In genomic region chr11:29173125-29173631, GRCm38 (mm10) we compare ENCODE assay signal across 8 mouse cellular contexts. TPM values are rescaled to one million over a fixed set of nuclear protein-coding genes. Genes with fewer than 3 reads are reported as not detected.
A peak's percentile ranks its signal among the peaks of the same experiment; 100 is the strongest.
DNase-seq lines count a peak whose midpoint lies in the region; ATAC-seq lines count a peak whose summit lies in the region.

No protein-coding gene starts in this region.

- no peaks in the 10 kb centered on the region for H3K9me3 ChIP-seq in embryonic facial prominence, embryonic 15.5 days (replicated peaks)
- H3K9me3 ChIP-seq in heart, embryonic 12.5 days (replicated peaks), result no peaks in the 10 kb centered on the region
- H3K9me3 ChIP-seq in kidney, embryonic 16.5 days (ENCODE audit: low read length), result no peaks in the 10 kb centered on the region
- no peaks in the 10 kb centered on the region for H3K9me3 ChIP-seq in liver, embryonic 16.5 days (replicated peaks; ENCODE audit: control insufficient read depth, low read length)
- no peaks in the 10 kb centered on the region for H3K9me3 ChIP-seq in neural tube, embryonic 11.5 days (ENCODE audit: control insufficient read depth, low read length)

- H3K36me3 ChIP-seq in embryonic facial prominence, embryonic 15.5 days, result no peaks in the 10 kb centered on the region
- H3K36me3 ChIP-seq in heart, embryonic 12.5 days, result no peaks in the 10 kb centered on the region
- no peaks in the 10 kb centered on the region for H3K36me3 ChIP-seq in kidney, embryonic 16.5 days (ENCODE audit: insufficient read depth, low read length)
- no peaks in the 10 kb centered on the region for H3K36me3 ChIP-seq in liver, embryonic 16.5 days (ENCODE audit: control insufficient read depth, insufficient read depth)
- H3K36me3 ChIP-seq in neural tube, embryonic 11.5 days (ENCODE audit: control insufficient read depth, insufficient read depth, low read length), result no peaks in the 10 kb centered on the region

- H3K4me2 ChIP-seq in embryonic facial prominence, embryonic 15.5 days (replicated peaks), result peak overlapping the region; percentile 60
- peak overlapping the region; percentile 78 for H3K4me2 ChIP-seq in heart, embryonic 12.5 days
- H3K4me2 ChIP-seq in kidney, embryonic 16.5 days (replicated peaks; ENCODE audit: low read depth, low read length), result peak overlapping the region; percentile 81
- peak overlapping the region; percentile 64 for H3K4me2 ChIP-seq in liver, embryonic 16.5 days (ENCODE audit: low read depth, low read length)
- H3K4me2 ChIP-seq in neural tube, embryonic 11.5 days (ENCODE audit: low read depth), result peak overlapping the region; percentile 55

- under 1% methylated on average over 38 of the region's 38 CpGs for WGBS in embryonic facial prominence, embryonic 15.5 days
- under 1% methylated on average over 38 of the region's 38 CpGs for WGBS in heart, embryonic 12.5 days
- WGBS in kidney, embryonic 16.5 days, result under 1% methylated on average over 38 of the region's 38 CpGs
- WGBS in liver, embryonic 16.5 days (ENCODE audit: insufficient replicate concordance), result under 1% methylated on average over 38 of the region's 38 CpGs
- WGBS in neural tube, embryonic 11.5 days, result under 1% methylated on average over 38 of the region's 38 CpGs

- peak; percentile 52 for ATAC-seq in CD4-positive, CD25-positive, alpha-beta regulatory T cell, adult 4 months
- peak; percentile 74 for ATAC-seq in embryonic facial prominence, embryonic 15.5 days (ENCODE audit: insufficient number of reproducible peaks, low FRiP score, low TSS enrichment, low read depth)
- ATAC-seq in heart, embryonic 12.5 days (ENCODE audit: insufficient number of reproducible peaks, low FRiP score), result peak; percentile 84
- ATAC-seq in kidney, embryonic 16.5 days (ENCODE audit: low FRiP score, low TSS enrichment), result peak; percentile 82
- ATAC-seq in liver, embryonic 16.5 days (ENCODE audit: low read depth), result peak; percentile 69
- peak; percentile 81 for ATAC-seq in neural tube, embryonic 11.5 days (ENCODE audit: insufficient read depth, low FRiP score, low TSS enrichment)

- peak overlapping the region; percentile 99 for H3K9ac ChIP-seq in embryonic facial prominence, embryonic 15.5 days
- H3K9ac ChIP-seq in heart, embryonic 12.5 days, result peak overlapping the region; percentile 95
- peak overlapping the region; percentile 99 for H3K9ac ChIP-seq in kidney, embryonic 16.5 days (replicated peaks; ENCODE audit: low read length)
- H3K9ac ChIP-seq in liver, embryonic 16.5 days (ENCODE audit: low read depth, low read length), result peak overlapping the region; percentile 99
- H3K9ac ChIP-seq in neural tube, embryonic 11.5 days (ENCODE audit: low read length), result peak overlapping the region; percentile 98

- no peaks in the 10 kb centered on the region for H3K27me3 ChIP-seq in embryonic facial prominence, embryonic 15.5 days
- no peaks in the 10 kb centered on the region for H3K27me3 ChIP-seq in heart, embryonic 12.5 days (replicated peaks)
- H3K27me3 ChIP-seq in kidney, embryonic 16.5 days (ENCODE audit: insufficient read depth, low read length), result no peaks in the 10 kb centered on the region
- no peaks in the 10 kb centered on the region for H3K27me3 ChIP-seq in liver, embryonic 16.5 days (ENCODE audit: control insufficient read depth, insufficient read depth, low read depth, low read length)
- no peaks in the 10 kb centered on the region for H3K27me3 ChIP-seq in neural tube, embryonic 11.5 days (ENCODE audit: control insufficient read depth, insufficient read depth, low read length)

- peak overlapping the region; percentile 98 for H3K27ac ChIP-seq in embryonic facial prominence, embryonic 15.5 days (replicated peaks)
- peak overlapping the region; percentile 93 for H3K27ac ChIP-seq in heart, embryonic 12.5 days (ENCODE audit: poor library complexity, severe bottlenecking)
- peak overlapping the region; percentile 98 for H3K27ac ChIP-seq in kidney, embryonic 16.5 days (ENCODE audit: low read length)
- H3K27ac ChIP-seq in liver, embryonic 16.5 days (ENCODE audit: low read length), result peak overlapping the region; percentile 98
- H3K27ac ChIP-seq in neural tube, embryonic 11.5 days (ENCODE audit: low read depth, low read length), result peak overlapping the region; percentile 97

- H3K4me3 ChIP-seq in embryonic facial prominence, embryonic 15.5 days (replicated peaks), result peak overlapping the region; percentile 97
- peak overlapping the region; percentile 94 for H3K4me3 ChIP-seq in heart, embryonic 12.5 days
- H3K4me3 ChIP-seq in kidney, embryonic 16.5 days (ENCODE audit: low read length), result peak overlapping the region; percentile 97
- H3K4me3 ChIP-seq in liver, embryonic 16.5 days (ENCODE audit: low read depth, low read length), result peak overlapping the region; percentile 99
- H3K4me3 ChIP-seq in neural tube, embryonic 11.5 days (ENCODE audit: low read depth, low read length), result peak overlapping the region; percentile 86

- DNase-seq in adrenal gland, postnatal 25 days, result peak; percentile 45
- peak; percentile 79 for DNase-seq in neural tube, embryonic 11.5 days (ENCODE audit: low spot score)
- peak; percentile 36 for DNase-seq in telencephalon, adult 2 months (ENCODE audit: low read depth, low spot score)

- peaks cover 11% of the 10 kb centered on the region; the same call in 1 of the 2 replicates for H3K4me1 ChIP-seq in embryonic facial prominence, embryonic 15.5 days
- H3K4me1 ChIP-seq in heart, embryonic 12.5 days (replicated peaks), result peaks cover 8% of the 10 kb centered on the region
- peaks cover 9% of the 10 kb centered on the region for H3K4me1 ChIP-seq in kidney, embryonic 16.5 days (ENCODE audit: insufficient read depth, low read length)
- H3K4me1 ChIP-seq in liver, embryonic 16.5 days (ENCODE audit: control insufficient read depth, low read depth, low read length), result peaks cover 6% of the 10 kb centered on the region
- peaks cover 3% of the 10 kb centered on the region; the same call in 1 of the 2 replicates for H3K4me1 ChIP-seq in neural tube, embryonic 11.5 days (ENCODE audit: control insufficient read depth, insufficient read depth, low read length)

RNA-seq across cellular contexts. Expression of gene Ppp4r3b, which starts 0.5 kb away (rescaled TPM):
- polyA plus RNA-seq in CD4-positive, CD25-positive, alpha-beta regulatory T cell, adult 4 months (2017; shearing (Covaris generic)), result 100 to 1,000 TPM; 101 to 104 TPM
- 95.3 and 107 TPM in 2 replicates for total RNA-seq in adrenal gland, postnatal 25 days (2021)
- polyA plus RNA-seq in embryonic facial prominence, embryonic 15.5 days (2015; fragmentation: Nextera tagmentation; extraction: Ambion mirVana), result 81.1 and 89.0 TPM in 2 replicates
- 47.8 and 49.1 TPM in 2 replicates for polyA plus RNA-seq in heart, embryonic 12.5 days (2016; fragmentation: Nextera tagmentation; extraction: Ambion mirVana)
- 82.6 and 90.8 TPM in 2 replicates for polyA plus RNA-seq in kidney, embryonic 16.5 days (2015; fragmentation: Nextera tagmentation; extraction: Ambion mirVana)
- 36.3 and 38.0 TPM in 2 replicates for polyA plus RNA-seq in liver, embryonic 16.5 days (2015; fragmentation: Nextera tagmentation; extraction: Ambion mirVana)
- polyA plus RNA-seq in neural tube, embryonic 11.5 days (2014; fragmentation: Nextera tagmentation; extraction: Ambion mirVana), result 83.2 and 86.9 TPM in 2 replicates

RNA-seq across cellular contexts. Expression of gene Pnpt1, which starts 42.6 kb away (rescaled TPM):
- 10 to 100 TPM; 30.8 to 36.5 TPM for polyA plus RNA-seq in CD4-positive, CD25-positive, alpha-beta regulatory T cell, adult 4 months (2017; shearing (Covaris generic))
- 46.3 and 59.3 TPM in 2 replicates for total RNA-seq in adrenal gland, postnatal 25 days (2021)
- polyA plus RNA-seq in embryonic facial prominence, embryonic 15.5 days (2015; fragmentation: Nextera tagmentation; extraction: Ambion mirVana), result 29.8 and 32.3 TPM in 2 replicates
- polyA plus RNA-seq in heart, embryonic 12.5 days (2016; fragmentation: Nextera tagmentation; extraction: Ambion mirVana), result 47.7 and 48.2 TPM in 2 replicates
- polyA plus RNA-seq in kidney, embryonic 16.5 days (2015; fragmentation: Nextera tagmentation; extraction: Ambion mirVana), result 45.0 and 46.1 TPM in 2 replicates
- 21.8 and 25.0 TPM in 2 replicates for polyA plus RNA-seq in liver, embryonic 16.5 days (2015; fragmentation: Nextera tagmentation; extraction: Ambion mirVana)
- 42.2 and 44.9 TPM in 2 replicates for polyA plus RNA-seq in neural tube, embryonic 11.5 days (2014; fragmentation: Nextera tagmentation; extraction: Ambion mirVana)

Comparison
In these comparisons a context has a peak if more than half of its experiments do, and no peak if none do; other contexts are left out.
1. Peak in every context shown above with its lines: DNase-seq, ATAC-seq, H3K4me3 ChIP-seq and H3K27ac ChIP-seq.